Mouse (Mus musculus) retina, postnatal 7 days (tissue): Measurements from ENCODE around the gene Wdr13.
A peak's percentile ranks its signal among the peaks of the same experiment; 100 is the strongest.
"Not testable (repeated sequence)": the region's sequence is repeated elsewhere in the genome, so short reads cannot be mapped to it uniquely, and the experiment has no call there.

ENCODE experiments used
- DNase-seq: peaks from one replicate; pipeline ENCODE4 v3.0.0-alpha.2; 2012; ENCODE audit warnings: low read depth, low spot score

Wdr13 gene

GRCm38 (mm10) chrX:8105019-8105418, 27.7 kb downstream of the Wdr13 start:
- DNase-seq: no peak

DNA sequence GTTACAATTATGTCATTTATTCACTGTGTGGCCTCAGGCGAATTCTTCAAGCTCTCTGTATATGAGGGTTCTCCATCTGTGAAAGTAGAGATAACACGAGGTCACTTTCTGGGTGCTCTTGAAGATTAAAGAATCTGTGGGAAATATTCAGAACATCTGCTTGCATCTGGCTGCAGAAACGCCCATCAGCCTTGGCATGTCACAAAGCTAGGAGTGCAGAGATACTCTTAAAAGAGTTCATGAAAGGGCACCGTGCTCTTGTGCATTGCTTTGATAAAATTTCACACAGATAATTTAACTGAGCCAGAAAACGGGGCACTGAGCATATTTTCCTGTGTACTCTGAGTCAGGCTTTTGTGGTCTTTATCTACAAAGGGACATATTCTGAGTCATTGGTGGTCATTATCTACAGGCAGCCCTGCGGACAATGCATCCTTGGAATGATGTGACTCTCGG, 30.5 kb downstream of the Wdr13 start:
- DNase-seq: no peak

DNA sequence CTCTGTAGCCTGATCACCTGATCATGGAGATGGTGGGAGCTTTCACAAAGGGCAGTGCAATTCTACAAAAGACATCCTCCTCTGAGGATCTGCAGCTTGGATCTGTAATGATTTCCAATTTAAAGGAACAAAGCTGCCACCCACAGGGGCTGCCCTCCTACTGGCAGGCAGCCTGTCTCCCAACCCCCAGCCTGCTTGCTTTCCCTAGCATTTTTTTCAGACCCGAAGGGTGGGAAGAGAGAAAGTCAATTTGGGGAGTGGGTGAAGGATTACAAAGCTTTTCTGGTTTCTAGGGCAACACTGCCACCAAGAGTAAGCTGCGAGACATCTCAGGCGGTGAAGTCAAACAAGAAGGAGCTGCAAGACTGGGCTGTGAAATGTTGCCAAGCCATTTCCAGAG, 31.7 kb downstream of the Wdr13 start:
- peak; percentile 77 for DNase-seq

DNA sequence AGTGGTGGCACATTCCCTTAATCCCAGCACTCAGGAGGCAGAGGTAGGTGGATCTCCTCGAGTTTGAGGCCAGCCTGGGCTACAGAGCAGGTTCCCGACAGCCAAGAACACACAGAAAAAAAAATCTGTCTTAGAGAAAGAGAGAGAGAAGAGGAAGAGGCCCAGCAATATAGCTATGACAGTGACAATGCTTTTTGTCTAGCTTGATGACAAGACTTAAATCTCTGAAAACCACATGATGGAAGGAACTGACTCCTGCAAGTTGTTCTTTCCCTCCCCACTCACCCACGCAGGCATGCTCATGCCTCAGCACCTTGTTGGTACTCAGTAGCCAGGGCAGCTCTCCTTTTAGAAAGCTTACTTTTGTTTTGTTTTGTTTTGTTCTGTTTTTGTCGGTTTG, 33.3 kb downstream of the Wdr13 start:
- DNase-seq: no peak

DNA sequence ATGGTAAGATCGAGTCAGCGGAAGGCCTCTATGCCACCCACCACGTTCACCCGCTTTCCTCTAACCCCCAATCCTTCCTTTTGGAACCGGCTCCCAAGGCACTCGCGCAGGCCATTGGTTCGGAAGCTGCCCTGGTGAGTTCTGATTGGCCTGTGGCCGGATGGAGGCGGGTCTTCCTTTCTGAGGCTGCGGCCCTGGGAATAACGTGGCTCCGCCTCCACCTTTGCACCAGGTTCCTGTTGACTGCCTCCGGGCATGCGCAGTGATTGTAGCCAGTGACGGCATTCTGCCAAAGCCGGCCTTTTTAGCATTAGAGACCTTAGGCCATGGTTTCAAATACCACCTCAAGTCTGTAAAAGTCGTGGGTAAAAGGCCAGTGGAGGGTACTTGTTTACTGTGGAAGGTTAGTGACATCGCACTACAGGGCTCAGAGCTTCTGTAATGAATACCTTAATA, 35.9 kb downstream of the Wdr13 start:
- DNase-seq: peak; percentile 91

DNA sequence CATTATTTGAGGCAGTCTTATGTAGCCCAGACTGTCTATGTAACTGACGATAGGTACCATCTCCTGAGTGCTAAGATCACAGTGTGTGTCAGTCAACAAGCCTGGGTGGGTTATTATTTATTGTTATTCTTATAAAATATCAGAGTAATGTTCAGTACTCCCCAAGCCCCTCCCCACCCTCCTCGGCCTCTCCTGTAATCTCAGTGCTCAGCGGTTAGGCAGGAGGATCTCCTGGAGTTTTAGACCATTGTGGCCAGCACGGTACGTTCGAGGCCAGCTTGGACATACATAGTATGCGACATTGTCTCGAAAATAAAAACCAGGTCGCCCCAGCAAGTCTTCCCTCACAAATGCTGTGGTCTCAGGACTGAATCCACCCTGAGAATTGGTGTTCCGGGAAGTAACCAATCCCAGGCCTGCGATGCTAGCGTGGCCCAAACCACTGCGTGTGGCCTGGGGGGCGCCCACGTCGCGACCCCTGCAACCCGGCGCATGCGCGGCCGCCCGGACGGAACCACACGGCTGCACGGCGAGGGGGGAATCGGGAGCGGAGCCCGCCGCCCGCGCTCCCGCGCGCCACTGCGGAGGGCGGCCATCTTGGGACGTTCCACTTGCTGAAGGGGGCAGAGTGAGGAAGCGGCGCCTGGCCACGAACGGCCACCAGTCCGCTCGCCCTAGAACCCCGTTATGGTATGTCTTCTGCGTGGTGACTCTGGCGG, 36.5 kb downstream of the Wdr13 start:
- not testable (repeated sequence) for DNase-seq

DNA sequence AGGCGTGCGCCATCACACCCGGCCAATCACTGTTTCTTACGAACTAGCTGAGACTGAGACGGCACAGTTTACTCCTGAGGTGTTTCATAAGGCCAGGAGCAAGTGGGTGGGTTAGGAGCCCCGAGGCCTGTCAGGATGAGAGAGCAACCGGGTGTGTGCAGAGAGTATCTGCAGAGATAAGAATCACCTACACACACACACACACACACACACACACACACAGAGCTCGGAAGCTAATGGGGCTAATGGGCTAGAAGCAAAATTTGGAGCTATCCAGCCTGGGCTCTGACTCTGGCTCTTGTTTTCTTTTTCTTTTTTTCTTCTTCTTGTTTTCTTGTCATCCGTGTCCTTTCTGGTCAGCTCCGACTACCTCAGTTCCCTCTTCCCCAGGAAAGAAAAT, 37.1 kb downstream of the Wdr13 start:
- no peak for DNase-seq

DNA sequence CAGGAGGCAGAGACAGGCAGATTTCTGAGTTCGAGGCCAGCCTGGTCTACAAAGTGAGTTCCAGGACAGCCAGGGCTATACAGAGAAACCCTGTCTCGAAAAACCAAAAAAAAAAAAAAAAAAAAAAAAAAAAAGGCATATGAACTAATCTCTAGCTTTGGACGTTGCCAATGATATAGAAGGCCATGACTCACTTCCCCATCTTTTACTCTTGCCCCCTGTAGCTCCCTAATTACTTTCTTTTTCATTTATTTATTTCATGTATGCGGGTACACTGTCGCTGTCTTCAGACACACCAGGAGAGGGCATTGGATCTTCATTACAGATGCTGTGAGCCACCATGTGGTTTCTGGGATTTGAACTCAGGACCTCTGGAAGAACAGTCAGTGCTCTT, 41.7 kb downstream of the Wdr13 start:
- DNase-seq: not testable (repeated sequence)

DNA sequence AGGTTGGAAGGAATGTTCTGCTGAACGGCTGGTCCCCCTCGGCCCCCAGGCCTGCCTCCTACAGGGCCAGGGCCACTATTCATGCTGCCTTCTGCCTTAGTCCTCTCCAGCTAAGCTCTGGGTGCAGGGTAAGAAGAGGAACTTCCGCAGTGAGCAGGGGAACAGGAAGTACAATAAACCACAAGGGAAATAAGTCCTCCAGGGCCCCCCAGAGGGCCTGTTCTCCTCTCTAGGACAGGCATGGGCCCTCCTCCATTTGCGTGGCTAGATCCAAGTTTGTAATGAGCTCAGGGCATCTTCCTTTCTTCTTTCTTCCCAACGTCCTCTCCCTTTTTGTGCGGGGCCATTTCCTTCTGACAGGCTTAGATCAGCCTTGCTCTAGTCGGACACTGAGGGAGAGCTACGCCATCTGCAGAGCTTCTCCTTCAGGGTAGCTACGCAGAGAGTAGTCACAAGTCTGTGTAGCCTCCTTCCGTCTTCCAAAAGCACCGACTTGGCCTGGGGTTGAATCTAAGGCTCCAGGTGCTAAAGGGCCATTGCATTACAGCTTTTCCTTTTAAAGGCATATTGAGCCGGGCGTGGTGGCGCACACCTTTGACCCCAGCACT, 42.2 kb downstream of the Wdr13 start, which contains the start of gene Was:
Gene Was (minus strand): TSS at position 153 of the 608 bp plus-strand sequence.
- DNase-seq: no peak

DNA sequence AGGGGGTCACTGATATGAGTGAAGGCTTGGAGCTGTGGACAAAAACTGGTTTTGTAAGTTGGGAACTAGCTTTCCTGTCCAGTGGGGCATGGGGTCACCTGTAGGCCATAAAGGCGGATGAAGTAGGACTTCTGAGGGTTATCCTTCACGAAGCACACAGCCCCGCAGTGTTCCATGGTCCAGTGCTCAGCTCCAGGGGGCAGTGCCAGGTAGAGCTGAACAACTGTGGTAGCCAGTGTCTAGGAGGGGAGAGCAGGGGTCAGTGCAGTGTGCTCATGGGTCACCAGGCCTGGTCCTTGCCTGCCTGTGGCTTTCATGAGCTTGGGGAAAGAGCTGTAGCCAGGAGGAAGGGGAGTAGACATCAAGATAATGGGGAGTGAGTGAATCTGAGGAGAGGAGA, 42.9 kb downstream of the Wdr13 start:
- no peak for DNase-seq

- no peak for DNase-seq
These were observed 47.1 kb downstream of the Wdr13 start for GRCm38 (mm10) chrX:8085611-8086010.

DNA sequence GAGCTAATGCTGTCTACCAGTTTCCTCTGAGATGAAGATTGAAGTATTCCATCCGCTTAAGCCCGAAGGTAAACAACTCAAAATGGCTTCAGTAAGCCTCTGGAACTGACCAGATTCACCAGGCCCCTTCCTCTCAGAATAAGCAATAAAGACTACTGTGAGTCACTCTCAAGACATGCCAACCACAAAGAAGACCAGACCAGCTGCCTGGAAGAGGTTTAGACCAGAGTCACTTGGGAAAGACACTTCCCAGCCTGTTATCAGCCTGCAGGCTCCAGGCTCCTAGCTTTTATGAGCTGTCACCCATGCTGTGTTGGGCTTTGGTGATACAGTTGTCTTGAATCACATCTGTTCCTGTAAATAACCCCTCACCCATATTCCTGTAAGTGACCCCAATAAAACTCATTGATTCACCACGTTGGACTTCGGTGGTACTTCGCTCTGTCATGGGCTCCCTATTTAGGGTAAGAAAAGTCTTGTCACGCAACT, 47.9 kb downstream of the Wdr13 start:
- no peak for DNase-seq

GRCm38 (mm10) chrX:8075104-8075503, 57.6 kb downstream of the Wdr13 start:
- no peak for DNase-seq

GRCm38 (mm10) chrX:8074430-8075014, 58.2 kb downstream of the Wdr13 start, which contains the start of gene Suv39h1:
Gene Suv39h1 (minus strand): TSS chrX:8074760.
- peak; percentile 87 for DNase-seq

DNA sequence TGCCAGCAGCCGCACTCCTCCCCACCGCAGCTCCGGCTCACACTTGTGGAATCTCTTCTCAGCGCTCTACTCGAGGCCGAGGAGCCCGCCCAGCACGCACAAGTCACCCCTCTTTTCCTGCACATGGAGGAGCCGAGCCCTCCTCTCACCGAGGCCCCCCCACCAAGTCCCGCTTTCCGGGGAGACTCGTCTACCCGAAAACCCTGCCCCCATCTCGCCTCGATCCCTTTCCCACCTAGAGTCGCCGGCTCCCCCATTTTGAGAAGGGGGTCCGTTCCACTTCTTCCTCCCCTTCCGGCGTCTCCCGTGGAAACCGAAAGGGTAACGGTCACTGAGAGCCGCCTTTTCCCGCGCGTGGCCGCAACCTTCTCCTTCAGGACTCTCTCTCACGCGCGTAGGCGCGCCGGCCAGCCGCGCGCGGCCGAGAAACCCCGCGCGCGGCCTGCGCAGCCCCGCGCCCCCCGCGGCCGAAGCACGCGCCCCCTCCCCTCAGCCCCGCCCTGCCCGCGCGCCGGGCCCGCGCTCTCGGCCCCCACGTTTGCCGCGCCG, 58.7 kb downstream of the Wdr13 start:
- no peak for DNase-seq
